Mouse (Mus musculus): Measurements from ENCODE around the gene Spn. TPM values are rescaled to one million over a fixed set of nuclear protein-coding genes. Genes with fewer than 3 reads are reported as not detected.

Gene Spn
- 0.98 TPM for polyA plus RNA-seq (2014; fragmentation: Illumina TruSeq; extraction: RNeasy Lipid Tissue Mini Kit (QIAGEN cat#74804); ENCODE audit: low read depth, low replicate concordance)

DNA sequence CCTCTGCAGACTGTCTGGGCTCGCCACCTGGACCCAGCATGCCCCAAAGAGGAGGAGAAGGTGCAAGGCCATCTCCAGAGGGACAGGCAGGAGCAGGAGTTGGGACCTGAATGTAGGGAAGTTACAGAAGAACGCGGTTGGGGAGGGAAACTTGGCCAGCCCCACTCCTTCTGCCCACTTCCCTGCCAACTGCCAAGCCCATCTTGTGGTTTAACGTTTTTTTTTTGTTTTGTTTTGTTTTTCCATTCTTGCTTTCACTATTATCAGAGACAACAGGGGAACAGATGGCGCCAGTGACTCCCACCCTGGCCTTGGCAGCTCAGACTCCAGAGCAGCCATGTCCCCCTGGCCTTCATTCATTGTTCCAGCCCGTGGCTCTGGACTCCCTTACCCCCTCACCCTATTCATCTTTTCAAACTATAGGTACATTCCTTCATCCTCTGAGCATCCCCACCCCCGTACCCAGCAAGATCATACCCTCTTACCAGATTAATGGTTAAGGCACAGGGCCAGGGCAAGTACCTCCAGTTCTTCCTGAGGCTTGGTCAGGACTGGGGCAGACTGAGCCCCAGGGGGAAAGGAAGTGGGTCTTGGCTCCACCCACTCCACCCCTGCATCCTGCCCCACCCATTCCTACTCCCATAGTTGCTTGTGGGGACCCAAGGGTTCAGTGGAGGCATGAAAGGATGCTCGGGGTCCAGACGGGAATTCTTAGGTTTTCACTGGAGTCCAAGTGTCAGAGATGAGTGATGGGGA lies at the start of gene Spn:
TSS of gene Spn (minus strand) at position 562 of the 756 bp plus-strand sequence.

DNA sequence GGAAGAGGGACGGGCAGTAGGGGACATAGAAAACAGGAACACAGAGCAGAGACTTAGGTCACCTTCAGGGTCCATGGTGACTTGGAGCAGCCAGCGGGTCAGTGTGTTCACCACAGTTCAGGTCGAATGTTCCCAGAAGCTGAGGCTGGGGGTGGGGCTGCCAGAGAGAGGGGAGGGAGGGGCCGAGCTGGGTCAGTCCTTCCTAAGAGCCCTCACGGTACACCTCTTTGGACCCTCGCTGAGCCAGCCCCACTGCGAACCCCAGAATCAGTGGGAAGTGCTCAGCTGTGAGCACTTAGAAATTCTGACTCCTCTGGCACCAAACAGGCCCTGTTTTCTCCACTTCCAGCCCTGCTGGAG lies 15.7 kb downstream of the Spn start, which contains the start of gene Qprt:
TSS of gene Qprt (minus strand) at position 316 of the 360 bp plus-strand sequence.

DNA sequence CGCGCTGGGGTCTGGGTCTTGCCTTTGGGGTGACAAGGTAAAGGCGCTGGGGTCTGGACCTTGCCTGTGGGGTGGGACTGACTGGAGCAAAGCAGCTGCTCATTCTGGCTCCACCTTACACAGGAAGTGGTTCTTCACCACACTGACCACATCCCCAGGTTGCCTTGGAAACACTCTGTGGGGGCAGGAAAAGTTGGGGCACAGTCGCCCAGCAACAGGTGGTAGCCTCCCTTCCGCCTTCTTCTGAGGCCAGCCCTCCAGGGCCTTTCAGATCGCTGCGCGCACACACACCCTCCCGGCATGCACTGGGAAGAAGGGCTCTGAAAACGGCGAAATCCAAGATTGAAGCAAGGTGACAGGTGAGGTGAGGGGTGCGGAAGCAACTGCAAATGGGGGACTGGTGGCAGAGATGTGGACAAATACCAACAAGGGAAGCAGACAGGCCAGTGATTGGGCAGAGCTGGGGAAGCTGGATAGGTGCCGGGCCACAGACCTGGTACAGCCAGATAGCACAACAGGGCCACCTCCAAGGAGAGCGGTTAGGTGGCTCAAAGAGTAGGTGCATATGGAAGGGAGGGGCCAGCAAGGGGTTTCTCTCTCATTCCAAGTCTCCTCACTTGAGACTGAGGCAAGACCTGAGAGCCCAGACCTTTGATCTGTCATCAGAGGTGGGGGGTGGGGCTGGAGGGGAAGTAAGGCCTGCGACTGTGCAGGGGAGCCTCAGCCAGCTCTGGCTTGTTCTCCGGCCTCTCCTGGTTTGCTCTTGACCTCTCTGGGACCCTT lies 46.3 kb downstream of the Spn start, which contains the start of gene AI467606:
TSS of gene AI467606 (plus strand) at position 246 of the 783 bp plus-strand sequence.

DNA sequence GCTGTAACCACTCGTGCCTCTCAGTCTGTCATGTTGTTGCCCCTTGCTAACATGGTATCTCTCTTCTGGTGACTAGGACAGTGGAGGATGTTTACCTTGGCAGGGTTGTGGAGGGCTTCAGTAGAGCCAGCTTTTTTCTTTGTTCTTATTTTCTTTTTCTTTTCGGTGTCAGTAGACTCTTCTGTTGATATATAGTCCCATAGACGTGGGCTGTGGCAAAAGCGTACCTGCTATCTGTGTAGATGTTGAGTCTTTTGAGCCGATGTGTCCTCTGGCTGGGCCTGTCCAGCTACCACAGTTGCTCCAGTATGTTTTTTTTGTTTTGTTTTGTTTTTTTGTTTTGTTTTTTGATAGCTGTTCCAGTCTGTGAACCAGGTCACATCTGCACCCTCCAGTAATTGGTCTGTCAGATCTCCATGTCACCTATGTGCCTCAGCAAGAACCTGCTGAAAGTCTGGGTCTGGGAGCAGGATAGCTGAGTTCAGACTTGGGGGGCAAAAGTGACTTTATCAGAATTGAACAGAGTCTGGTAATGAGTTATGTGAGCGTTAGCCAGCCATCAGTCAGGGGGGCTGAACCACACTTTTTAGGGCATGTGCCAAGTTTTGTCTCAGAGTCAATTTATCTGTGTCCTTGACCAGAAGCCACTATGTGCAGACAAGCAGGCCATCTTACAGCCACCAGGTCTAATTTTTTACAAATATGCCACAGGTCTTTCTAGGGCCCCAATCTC lies 50.2 kb downstream of the Spn start, which contains the start of gene Zg16:
TSS of gene Zg16 (minus strand) at position 51 of the 733 bp plus-strand sequence.

Other genes with a start within 250 kb of the Spn start
- gene Tmem219, start 214.9 kb downstream of the Spn start, polyA plus RNA-seq (2014; fragmentation: Illumina TruSeq; extraction: RNeasy Lipid Tissue Mini Kit (QIAGEN cat#74804); ENCODE audit: low read depth, low replicate concordance): 12.7 TPM
- 6.1 TPM for gene Kctd13, start 208.9 kb downstream of the Spn start, polyA plus RNA-seq (2014; fragmentation: Illumina TruSeq; extraction: RNeasy Lipid Tissue Mini Kit (QIAGEN cat#74804); ENCODE audit: low read depth, low replicate concordance)
- not detected for gene Asphd1, start 188.2 kb downstream of the Spn start, polyA plus RNA-seq (2014; fragmentation: Illumina TruSeq; extraction: RNeasy Lipid Tissue Mini Kit (QIAGEN cat#74804); ENCODE audit: low read depth, low replicate concordance)
- 2.1 TPM for gene Sez6l2, start 187.3 kb downstream of the Spn start, polyA plus RNA-seq (2014; fragmentation: Illumina TruSeq; extraction: RNeasy Lipid Tissue Mini Kit (QIAGEN cat#74804); ENCODE audit: low read depth, low replicate concordance)
- gene Cdipt, start 161.9 kb downstream of the Spn start, polyA plus RNA-seq (2014; fragmentation: Illumina TruSeq; extraction: RNeasy Lipid Tissue Mini Kit (QIAGEN cat#74804); ENCODE audit: low read depth, low replicate concordance): 14.6 TPM
- gene Cdiptos, start 161.7 kb downstream of the Spn start, polyA plus RNA-seq (2014; fragmentation: Illumina TruSeq; extraction: RNeasy Lipid Tissue Mini Kit (QIAGEN cat#74804); ENCODE audit: low read depth, low replicate concordance): 1.6 TPM
- 2.1 TPM for gene Mvp, start 123.2 kb downstream of the Spn start, polyA plus RNA-seq (2014; fragmentation: Illumina TruSeq; extraction: RNeasy Lipid Tissue Mini Kit (QIAGEN cat#74804); ENCODE audit: low read depth, low replicate concordance)
- not detected for gene Pagr1b, start 121.3 kb downstream of the Spn start, polyA plus RNA-seq (2014; fragmentation: Illumina TruSeq; extraction: RNeasy Lipid Tissue Mini Kit (QIAGEN cat#74804); ENCODE audit: low read depth, low replicate concordance)
- gene Pagr1a, start 120.5 kb downstream of the Spn start, polyA plus RNA-seq (2014; fragmentation: Illumina TruSeq; extraction: RNeasy Lipid Tissue Mini Kit (QIAGEN cat#74804); ENCODE audit: low read depth, low replicate concordance): not detected
- 0.69 TPM for gene Gm42742, start 116.7 kb downstream of the Spn start, polyA plus RNA-seq (2014; fragmentation: Illumina TruSeq; extraction: RNeasy Lipid Tissue Mini Kit (QIAGEN cat#74804); ENCODE audit: low read depth, low replicate concordance)
- gene Prrt2, start 116.6 kb downstream of the Spn start, polyA plus RNA-seq (2014; fragmentation: Illumina TruSeq; extraction: RNeasy Lipid Tissue Mini Kit (QIAGEN cat#74804); ENCODE audit: low read depth, low replicate concordance): 1.0 TPM
- 19.3 TPM for gene Maz, start 110.8 kb downstream of the Spn start, polyA plus RNA-seq (2014; fragmentation: Illumina TruSeq; extraction: RNeasy Lipid Tissue Mini Kit (QIAGEN cat#74804); ENCODE audit: low read depth, low replicate concordance)
- 2.2 TPM for gene Kif22, start 95.4 kb downstream of the Spn start, polyA plus RNA-seq (2014; fragmentation: Illumina TruSeq; extraction: RNeasy Lipid Tissue Mini Kit (QIAGEN cat#74804); ENCODE audit: low read depth, low replicate concordance)
- 1,501 TPM for gene Zg16, start 50.5 kb downstream of the Spn start, polyA plus RNA-seq (2014; fragmentation: Illumina TruSeq; extraction: RNeasy Lipid Tissue Mini Kit (QIAGEN cat#74804); ENCODE audit: low read depth, low replicate concordance)
- 2.7 TPM for gene AI467606, start 46.5 kb downstream of the Spn start, polyA plus RNA-seq (2014; fragmentation: Illumina TruSeq; extraction: RNeasy Lipid Tissue Mini Kit (QIAGEN cat#74804); ENCODE audit: low read depth, low replicate concordance)
- gene Qprt, start 15.6 kb downstream of the Spn start, polyA plus RNA-seq (2014; fragmentation: Illumina TruSeq; extraction: RNeasy Lipid Tissue Mini Kit (QIAGEN cat#74804); ENCODE audit: low read depth, low replicate concordance): 0.35 TPM
- gene Cd2bp2, start 58.2 kb upstream of the Spn start, polyA plus RNA-seq (2014; fragmentation: Illumina TruSeq; extraction: RNeasy Lipid Tissue Mini Kit (QIAGEN cat#74804); ENCODE audit: low read depth, low replicate concordance): 11.7 TPM
- 4.4 TPM for gene Tbc1d10b, start 70.6 kb upstream of the Spn start, polyA plus RNA-seq (2014; fragmentation: Illumina TruSeq; extraction: RNeasy Lipid Tissue Mini Kit (QIAGEN cat#74804); ENCODE audit: low read depth, low replicate concordance)
- not detected for gene Mylpf, start 71.1 kb upstream of the Spn start, polyA plus RNA-seq (2014; fragmentation: Illumina TruSeq; extraction: RNeasy Lipid Tissue Mini Kit (QIAGEN cat#74804); ENCODE audit: low read depth, low replicate concordance)
- 1.8 TPM for gene Zfp553, start 95.2 kb upstream of the Spn start, polyA plus RNA-seq (2014; fragmentation: Illumina TruSeq; extraction: RNeasy Lipid Tissue Mini Kit (QIAGEN cat#74804); ENCODE audit: low read depth, low replicate concordance)
- 1.1 TPM for gene Sept1, start 95.3 kb upstream of the Spn start, polyA plus RNA-seq (2014; fragmentation: Illumina TruSeq; extraction: RNeasy Lipid Tissue Mini Kit (QIAGEN cat#74804); ENCODE audit: low read depth, low replicate concordance)
- 0.98 TPM for gene Zfp771, start 106.5 kb upstream of the Spn start, polyA plus RNA-seq (2014; fragmentation: Illumina TruSeq; extraction: RNeasy Lipid Tissue Mini Kit (QIAGEN cat#74804); ENCODE audit: low read depth, low replicate concordance)
- gene Dctpp1, start 122.9 kb upstream of the Spn start, polyA plus RNA-seq (2014; fragmentation: Illumina TruSeq; extraction: RNeasy Lipid Tissue Mini Kit (QIAGEN cat#74804); ENCODE audit: low read depth, low replicate concordance): 0.79 TPM
- 58.2 TPM for gene Sephs2, start 136.2 kb upstream of the Spn start, polyA plus RNA-seq (2014; fragmentation: Illumina TruSeq; extraction: RNeasy Lipid Tissue Mini Kit (QIAGEN cat#74804); ENCODE audit: low read depth, low replicate concordance)
- 1.4 TPM for gene Itgal, start 158.4 kb upstream of the Spn start, polyA plus RNA-seq (2014; fragmentation: Illumina TruSeq; extraction: RNeasy Lipid Tissue Mini Kit (QIAGEN cat#74804); ENCODE audit: low read depth, low replicate concordance)
- gene Zfp768, start 207.8 kb upstream of the Spn start, polyA plus RNA-seq (2014; fragmentation: Illumina TruSeq; extraction: RNeasy Lipid Tissue Mini Kit (QIAGEN cat#74804); ENCODE audit: low read depth, low replicate concordance): 3.9 TPM
- 2.7 TPM for gene Zfp747, start 238.2 kb upstream of the Spn start, polyA plus RNA-seq (2014; fragmentation: Illumina TruSeq; extraction: RNeasy Lipid Tissue Mini Kit (QIAGEN cat#74804); ENCODE audit: low read depth, low replicate concordance)
- gene 9130019O22Rik, start 249.3 kb upstream of the Spn start, polyA plus RNA-seq (2014; fragmentation: Illumina TruSeq; extraction: RNeasy Lipid Tissue Mini Kit (QIAGEN cat#74804); ENCODE audit: low read depth, low replicate concordance): 2.4 TPM